Mouse (Mus musculus) cortical plate, adult 2 months (tissue): ENCODE results near the gene Tex2.

ENCODE experiments used
- CTCF ChIP-seq: fragments of 200-500 bp; IDR thresholded peaks from 2 replicates; pipeline ENCODE4 v1.5.1; 2011; ENCODE audit warnings: mild to moderate bottlenecking, control low read depth, low read length; ENCODE audit not compliant: insufficient read depth; ENCODE audit errors: extremely low read depth
- POLR2A ChIP-seq: fragments of 200-500 bp; IDR thresholded peaks from 2 replicates; pipeline ENCODE4 v1.6.1; 2011; ENCODE audit warnings: mild to moderate bottlenecking, low read length, control low read depth; ENCODE audit not compliant: insufficient read depth; ENCODE audit errors: extremely low read depth

DNA sequence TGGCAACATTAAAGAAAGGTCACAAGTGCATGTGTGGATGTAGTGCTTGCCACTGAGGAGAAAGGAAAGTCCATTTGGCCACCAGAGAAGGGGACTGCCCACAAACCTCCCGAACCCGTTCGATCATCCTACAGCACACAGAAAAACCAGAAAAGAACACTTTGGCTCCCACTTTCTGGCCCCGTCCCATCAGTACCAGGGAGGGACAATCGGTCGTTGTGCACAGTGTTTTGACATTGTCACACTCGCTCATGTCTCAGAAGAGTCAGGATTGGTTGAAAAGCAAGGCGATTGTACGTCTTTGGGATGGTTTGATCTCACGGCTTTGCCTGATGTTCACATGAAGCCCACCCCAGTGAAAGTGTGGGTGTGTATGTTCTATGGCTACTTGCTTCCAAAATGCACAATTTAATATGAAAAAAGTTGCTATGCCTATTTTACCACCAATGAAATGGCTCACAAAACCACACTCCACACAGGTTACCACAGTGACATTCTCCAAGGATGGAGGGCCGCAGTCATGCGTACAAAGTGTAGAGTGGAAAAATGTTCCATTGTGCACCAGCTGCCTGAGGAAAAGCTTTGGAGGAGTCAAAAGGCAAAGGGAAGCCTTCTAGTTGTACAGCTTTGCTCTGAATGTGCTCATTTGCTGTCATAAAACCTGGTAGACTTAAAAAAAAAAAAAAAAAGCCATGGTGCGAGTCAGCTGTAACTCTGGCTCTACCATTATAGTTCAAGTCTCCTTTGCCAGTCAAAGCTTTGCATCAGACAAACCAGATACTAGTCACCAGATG is 110.4 kb downstream of the Tex2 start:
- TF ChIP-seq POLR2A (no peak), CTCF (no peak)
